Mouse (Mus musculus) cortical plate, adult 2 months (tissue): ENCODE results near the gene Pced1a.

Experiments used
- CTCF ChIP-seq: fragments of 200-500 bp; IDR thresholded peaks from 2 replicates; pipeline ENCODE4 v1.5.1; 2011; ENCODE audit warnings: mild to moderate bottlenecking, control low read depth, low read length; ENCODE audit not compliant: insufficient read depth; ENCODE audit errors: extremely low read depth
- POLR2A ChIP-seq: fragments of 200-500 bp; IDR thresholded peaks from 2 replicates; pipeline ENCODE4 v1.6.1; 2011; ENCODE audit warnings: mild to moderate bottlenecking, low read length, control low read depth; ENCODE audit not compliant: insufficient read depth; ENCODE audit errors: extremely low read depth

DNA sequence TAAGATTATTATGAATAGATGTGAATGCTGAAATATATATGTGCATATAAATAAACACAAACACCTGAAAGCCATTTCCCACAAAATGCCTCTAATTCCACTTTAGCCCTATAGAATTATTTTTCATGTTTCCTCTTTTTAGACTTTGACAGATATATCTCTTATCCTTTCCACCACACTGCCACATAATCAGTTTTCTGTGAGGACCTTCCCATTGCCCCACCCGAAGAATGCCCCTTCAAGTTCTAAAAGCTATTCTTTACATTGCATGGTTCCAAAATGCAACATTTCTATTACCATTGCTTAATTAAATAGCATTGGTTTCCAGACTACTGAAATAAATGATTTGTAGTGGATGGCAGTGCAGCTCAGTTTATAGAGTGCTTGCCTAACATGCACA lies 41.9 kb upstream of the Pced1a start:
- no peak for TF ChIP-seq CTCF
- no peak for TF ChIP-seq POLR2A
